Mouse (Mus musculus) heart, postnatal 10 days (tissue): ENCODE data around the gene Kank3. TPM values are rescaled to one million over a fixed set of nuclear protein-coding genes. Genes with fewer than 3 reads are reported as not detected.
A peak's percentile ranks its signal among the peaks of the same experiment; 100 is the strongest.
"Not testable (repeated sequence)": the region's sequence is repeated elsewhere in the genome, so short reads cannot be mapped to it uniquely, and the experiment has no call there.

Experiments
- DNase-seq, 2 experiments: peaks; one replicate each; pipeline ENCODE4 v3.0.0; 2021
- intact Hi-C: fragments of 180-260 bp; cut with DNase I; formaldehyde crosslinking; loops from one replicate; pipeline ENCODE4 v1.15.1; 2025
- total RNA-seq, 2 experiments: library from RNA; stranded (reverse); gene quantifications; 2 replicates each; pipeline ENCODE4 v1.2.3; 2021

Kank3 gene
- total RNA-seq, 2 experiments from 2014 or later, result 78.7 to 84.2 TPM

- intact Hi-C loops, result loop anchor here (10.0 kb wide), 2 partner anchors 170 to 250 kb away; partner anchors contain the start of genes Myo1f and Pram1
- DNase-seq, result no peak
Observed at GRCm38 (mm10) chr17:33804745-33805144, 5.6 kb upstream of the Kank3 start.

GRCm38 (mm10) chr17:33807181-33807888 lies 3.0 kb upstream of the Kank3 start:
- no peak for DNase-seq
- intact Hi-C loops, result loop anchor here (10.0 kb wide), 2 partner anchors 173 to 253 kb away; partner anchors contain the start of genes Myo1f and Pram1

DNA sequence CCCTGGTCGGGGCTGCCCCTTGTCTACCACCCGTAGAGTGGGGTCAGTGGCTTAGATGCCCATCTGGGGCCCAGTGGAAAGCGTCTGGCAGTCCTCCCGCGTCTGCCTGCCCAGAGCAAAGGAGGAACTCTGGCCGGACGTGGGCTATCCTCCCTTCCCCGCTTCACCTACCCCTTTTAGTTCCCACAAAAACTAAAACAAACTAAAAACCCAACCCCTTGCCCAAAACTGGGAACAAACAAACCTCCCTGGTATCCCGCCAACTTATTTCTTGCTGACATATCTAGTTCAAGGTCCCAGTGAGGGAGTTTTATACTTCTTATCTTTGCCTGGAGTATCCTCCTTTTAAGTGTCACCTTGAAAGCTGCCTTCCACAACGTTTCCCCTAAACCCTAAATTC lies 2.1 kb upstream of the Kank3 start:
- no peak for DNase-seq
- intact Hi-C loops, result loop anchor here (10.0 kb wide), 2 partner anchors 173 to 253 kb away; partner anchors contain the start of genes Myo1f and Pram1

GRCm38 (mm10) chr17:33811142-33811516 lies 810 bp downstream of the Kank3 start:
- no peak for DNase-seq
- intact Hi-C loops, result no loop called here

- intact Hi-C loops, result no loop called here
- no peak for DNase-seq
Observed at GRCm38 (mm10) chr17:33812475-33812874, 2.2 kb downstream of the Kank3 start.

DNA sequence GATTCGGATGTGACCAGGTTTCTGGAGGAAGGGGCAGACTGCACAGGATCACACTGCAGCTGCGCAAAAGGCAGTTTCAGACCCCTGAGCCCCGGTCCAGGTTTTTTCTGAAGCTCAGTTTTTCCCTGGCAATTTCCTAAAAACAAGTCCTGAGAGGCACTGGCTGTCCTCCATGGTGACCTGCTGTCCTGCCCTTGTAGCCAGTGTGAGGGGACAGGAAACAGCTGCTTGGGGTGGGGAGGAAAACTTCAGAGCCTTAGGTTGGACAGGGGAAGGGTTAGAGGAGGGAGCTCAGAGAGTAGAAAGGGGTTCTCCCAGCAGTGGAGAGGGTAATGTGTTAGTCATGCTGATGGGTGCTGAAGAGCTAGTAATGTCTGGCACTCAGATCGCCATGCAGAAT lies 2.7 kb downstream of the Kank3 start:
- intact Hi-C loops, result no loop called here
- DNase-seq, result peak; percentile 55 to 67

GRCm38 (mm10) chr17:33815399-33815798 lies 5.1 kb downstream of the Kank3 start:
- DNase-seq, result no peak

GRCm38 (mm10) chr17:33816612-33817011 lies 6.3 kb downstream of the Kank3 start:
- DNase-seq, result no peak

More at GRCm38 (mm10) chr17:33815399-33815798, 5.1 kb downstream of the Kank3 start:
- intact Hi-C loops, result no loop called here

GRCm38 (mm10) chr17:33817184-33817968 lies 7.1 kb downstream of the Kank3 start:
- intact Hi-C loops, result no loop called here
- peak; percentile 88 to 89 for DNase-seq

More at GRCm38 (mm10) chr17:33816612-33817011, 6.3 kb downstream of the Kank3 start:
- intact Hi-C loops, result no loop called here

GRCm38 (mm10) chr17:33817969-33818643 lies 7.8 kb downstream of the Kank3 start:
- intact Hi-C loops, result no loop called here
- DNase-seq, result no peak

- DNase-seq, result no peak
- intact Hi-C loops, result no loop called here
Observed at GRCm38 (mm10) chr17:33822436-33822959, 12.2 kb downstream of the Kank3 start.

- DNase-seq, intact Hi-C loops: not testable (repeated sequence)
Observed at GRCm38 (mm10) chr17:33823171-33823570, 12.9 kb downstream of the Kank3 start.

- intact Hi-C loops, result no loop called here
- DNase-seq, result peak; percentile 99 to 100
Observed at GRCm38 (mm10) chr17:33824084-33824996, 14.0 kb downstream of the Kank3 start, which contains the start of the genes Rps28 and Ndufa7. Rps28 (minus strand) TSS chr17:33824562. Ndufa7 (plus strand) TSS chr17:33824572.

- DNase-seq, result peak in 1 of 2 experiments; percentile 13
Observed at GRCm38 (mm10) chr17:33824997-33825330, 14.6 kb downstream of the Kank3 start.

GRCm38 (mm10) chr17:33825462-33825861 lies 15.1 kb downstream of the Kank3 start:
- intact Hi-C loops, result loop anchor here (5.0 kb wide), 1 partner anchor 388 kb away; no protein-coding TSS in a partner anchor

More at GRCm38 (mm10) chr17:33824997-33825330, 14.6 kb downstream of the Kank3 start:
- intact Hi-C loops, result loop anchor here (5.0 kb wide), 1 partner anchor 388 kb away; no protein-coding TSS in a partner anchor

DNA sequence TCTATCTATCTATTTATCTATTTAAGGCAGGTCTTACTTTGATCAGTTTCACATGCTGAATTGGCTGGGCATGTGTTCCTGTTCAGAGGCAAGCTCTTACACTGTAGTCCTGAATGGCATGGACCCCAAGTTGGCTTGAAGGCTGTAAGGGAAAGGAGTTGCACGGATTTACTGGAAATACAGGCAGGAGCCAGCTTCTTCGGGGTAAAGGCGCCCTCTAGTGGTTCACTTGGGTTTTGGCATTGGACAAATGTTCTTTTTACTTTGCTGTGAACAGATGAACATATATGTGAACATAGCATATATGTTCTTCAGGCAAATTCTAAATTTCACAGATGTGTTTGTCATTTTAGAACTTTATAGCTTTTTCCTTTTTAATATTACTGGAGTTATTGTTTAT lies 16.5 kb downstream of the Kank3 start:
- DNase-seq, result peak; percentile 78 to 88
- intact Hi-C loops, result loop anchor here (5.0 kb wide), 1 partner anchor 390 kb away; no protein-coding TSS in a partner anchor

More at GRCm38 (mm10) chr17:33825462-33825861, 15.1 kb downstream of the Kank3 start:
- DNase-seq, result no peak

DNA sequence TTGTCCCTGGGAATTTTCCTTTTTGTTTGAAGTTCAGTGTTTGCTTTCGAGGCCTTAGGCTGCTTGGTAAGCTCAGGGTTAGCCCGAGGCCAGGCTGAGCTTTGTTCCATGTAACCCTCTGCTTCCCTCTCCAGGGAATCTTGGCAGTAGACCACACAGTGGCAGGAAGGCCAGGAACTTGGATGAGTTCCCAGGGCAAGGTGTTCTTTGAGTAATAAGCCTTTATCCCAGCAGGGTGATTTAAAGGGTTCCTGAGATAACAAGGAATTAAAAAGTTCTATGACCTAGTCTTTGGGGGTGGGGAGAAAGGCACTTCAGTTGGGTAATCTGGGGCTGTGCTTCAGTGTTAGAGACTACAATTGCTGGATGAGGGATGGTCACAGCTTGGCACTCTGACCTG lies 18.6 kb downstream of the Kank3 start:
- intact Hi-C loops, result loop anchor here (5.0 kb wide), 1 partner anchor 392 kb away; no protein-coding TSS in a partner anchor
- peak; percentile 87 to 91 for DNase-seq

- intact Hi-C loops, result loop anchor here (5.0 kb wide), 1 partner anchor 392 kb away; no protein-coding TSS in a partner anchor
- peak in 1 of 2 experiments; percentile 19 for DNase-seq
Observed at GRCm38 (mm10) chr17:33829561-33829960, 19.2 kb downstream of the Kank3 start.
